Mouse (Mus musculus) right cerebral cortex, postnatal 36 days (tissue): ENCODE results near the gene Dzip3.

Experiments used
- DNase-seq, 2 experiments: peaks; one replicate each; pipeline ENCODE4 v3.0.0; 2022; ENCODE audit warnings: low spot score in 2 of 2, mixed read lengths in 1 of 2

Dzip3 gene

GRCm38 (mm10) chr16:48993559-48994342, at the start of gene Dzip3, which contains the start of gene Cip2a:
Gene Dzip3, minus strand, starts transcription at chr16:48994165.
Gene Cip2a, plus strand, starts transcription at chr16:48994185.
- peak; percentile 81 to 84 for DNase-seq

GRCm38 (mm10) chr16:49040554-49041221, 46.7 kb upstream of the Dzip3 start:
- no peak for DNase-seq

- peak in 1 of 2 experiments; percentile 3 for DNase-seq
Observed at GRCm38 (mm10) chr16:49037771-49038170, 43.8 kb upstream of the Dzip3 start.

GRCm38 (mm10) chr16:49035852-49036251, 41.9 kb upstream of the Dzip3 start:
- no peak for DNase-seq

- DNase-seq, result no peak
Observed at GRCm38 (mm10) chr16:49016620-49017332, 22.8 kb upstream of the Dzip3 start.

DNA sequence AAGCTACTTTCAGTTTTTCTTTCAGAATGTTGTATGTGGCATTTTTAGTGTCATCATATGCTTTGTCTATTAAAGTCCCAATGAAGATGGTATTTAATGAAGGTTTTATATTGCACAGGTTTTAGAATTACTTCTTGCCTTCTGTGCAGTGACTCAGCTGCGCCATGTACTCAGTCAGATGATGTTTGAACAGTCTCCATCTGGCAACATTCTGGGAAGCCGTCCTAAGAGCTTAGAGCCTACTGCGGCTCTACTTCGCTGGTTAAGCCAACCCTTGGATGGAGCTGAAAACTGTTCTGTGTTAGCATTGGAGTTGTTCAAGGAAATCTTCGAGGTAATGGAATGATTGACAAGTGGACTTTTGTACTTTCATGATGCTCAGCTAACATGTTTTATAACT, 10.2 kb upstream of the Dzip3 start:
- DNase-seq, result no peak

DNA sequence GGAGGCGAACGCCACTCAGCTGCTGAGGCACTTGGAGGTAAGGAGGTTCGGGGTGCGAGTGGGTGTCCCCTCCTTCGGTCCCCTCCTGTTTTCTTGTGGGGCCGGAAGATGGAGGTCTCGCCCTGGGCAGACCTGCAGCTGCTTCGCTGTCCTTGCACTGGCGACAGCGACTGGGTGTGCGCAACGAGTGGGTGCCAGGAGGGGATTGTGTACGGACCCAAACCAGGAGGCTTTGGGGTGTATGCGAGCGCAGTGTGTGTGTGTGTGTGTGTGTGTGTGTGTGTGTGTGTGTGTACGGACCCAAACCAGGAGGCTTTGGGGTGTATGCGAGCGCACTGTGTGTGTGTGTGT, 353 bp upstream of the Dzip3 start:
- no peak for DNase-seq

DNA sequence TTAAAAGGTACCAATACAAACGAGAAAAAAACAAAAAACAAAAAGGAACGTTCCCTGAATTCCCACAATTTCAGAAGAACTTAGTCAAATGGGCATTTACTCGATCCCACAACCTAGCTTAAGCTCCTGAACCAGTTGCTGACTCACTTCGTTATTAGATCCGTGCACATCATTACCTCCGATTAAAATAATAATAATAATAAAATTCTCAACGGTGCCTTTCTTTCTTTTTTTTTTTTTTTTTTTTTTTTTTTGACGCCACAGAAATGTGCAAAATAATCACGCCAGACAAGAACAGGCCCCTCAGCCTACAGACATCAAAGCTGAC, 770 bp downstream of the Dzip3 start:
- DNase-seq, result no peak

DNA sequence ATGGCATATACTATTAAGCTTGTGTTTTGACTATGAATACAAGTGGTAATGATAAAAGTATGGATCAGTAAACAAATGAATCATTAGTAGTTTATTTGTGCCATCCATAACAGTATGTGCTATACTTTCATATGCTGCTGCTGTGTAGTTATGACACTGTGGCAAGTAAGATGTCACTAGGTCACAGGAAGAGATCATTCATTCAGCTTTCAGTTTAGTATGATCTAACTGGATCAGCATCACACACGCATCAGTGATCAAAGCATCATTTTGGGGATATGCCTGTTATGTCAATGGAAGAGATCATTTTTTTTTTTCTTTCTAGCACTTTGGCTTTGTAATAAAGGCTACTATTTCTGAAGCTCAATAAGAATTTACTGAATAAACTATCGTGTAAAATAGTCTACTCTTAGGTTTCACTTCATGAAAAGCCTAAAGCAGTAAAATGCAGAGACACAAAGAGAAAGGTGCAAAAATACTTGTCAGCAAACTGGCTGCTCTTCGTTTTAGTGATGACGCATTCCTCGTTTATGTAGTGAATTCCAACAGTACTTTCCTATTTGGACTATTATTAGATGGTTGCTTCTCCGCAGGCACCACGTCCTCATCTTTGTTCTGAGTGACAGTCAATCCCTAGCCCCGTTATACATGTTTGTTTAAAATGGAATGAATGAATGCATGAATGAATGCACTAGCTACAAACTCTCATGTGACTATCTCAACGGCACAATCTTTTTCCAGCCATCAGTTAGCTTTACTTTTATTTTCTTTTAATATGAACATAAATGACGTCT, 1.3 kb downstream of the Dzip3 start:
- no peak for DNase-seq

- DNase-seq, result no peak
Observed at GRCm38 (mm10) chr16:48989700-48990099, 4.3 kb downstream of the Dzip3 start.

- DNase-seq, result no peak
Observed at GRCm38 (mm10) chr16:48985034-48985627, 8.8 kb downstream of the Dzip3 start.

DNA sequence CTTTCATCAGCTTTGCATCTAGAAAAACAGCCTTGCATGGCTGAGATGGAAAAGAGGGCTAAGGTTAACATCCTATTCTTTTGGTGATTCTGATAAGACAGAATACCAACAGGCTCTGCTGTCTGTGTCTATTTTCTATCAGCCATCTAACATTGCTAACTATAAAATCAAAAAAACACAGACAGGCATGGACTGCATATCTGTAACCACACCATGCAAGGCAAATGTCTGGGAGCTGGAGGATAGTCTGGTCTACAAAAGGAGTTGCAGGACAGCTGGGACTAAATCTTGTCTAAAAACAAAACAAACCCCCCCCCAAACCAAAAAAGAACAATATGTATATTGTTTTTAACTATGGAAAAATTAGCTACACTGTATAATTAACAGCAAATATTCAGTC, 14.0 kb downstream of the Dzip3 start:
- no peak for DNase-seq

DNA sequence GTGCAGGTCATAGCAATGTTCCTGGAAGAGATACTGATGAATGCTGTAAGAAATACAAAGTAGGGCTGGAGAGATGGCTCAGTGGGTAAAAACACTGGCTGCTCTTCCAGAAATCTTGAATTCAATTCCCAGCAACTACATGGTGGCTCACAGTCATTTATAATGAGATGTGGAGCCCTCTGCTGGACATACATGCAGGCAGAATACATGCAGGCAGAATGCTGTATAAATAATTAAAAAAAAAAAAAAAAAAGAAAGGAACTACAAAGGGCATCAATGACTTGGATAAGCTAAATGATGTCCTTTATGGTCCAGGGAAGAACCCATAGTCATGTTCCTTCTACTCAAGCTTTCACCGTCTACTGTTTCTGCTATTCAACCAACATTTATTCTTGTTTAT, 20.4 kb downstream of the Dzip3 start:
- no peak for DNase-seq

DNA sequence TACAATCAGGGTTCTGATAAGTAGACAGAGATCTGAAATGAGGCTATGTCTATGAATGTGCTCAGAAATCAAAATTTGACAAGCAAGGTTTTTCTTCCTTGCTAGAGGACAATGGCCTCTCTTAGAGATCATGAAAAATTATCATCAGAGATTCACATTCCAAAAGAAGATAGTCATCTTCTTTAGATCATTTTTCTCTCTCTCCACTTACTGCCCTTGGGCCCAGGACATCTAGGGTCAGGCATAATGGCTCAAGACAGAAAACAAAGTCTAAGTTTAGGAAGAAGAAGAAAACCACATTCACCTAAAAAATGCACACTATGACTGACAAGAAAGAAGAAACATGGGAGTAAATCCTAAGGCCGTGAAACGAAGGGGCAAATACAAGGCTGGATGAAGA, 21.0 kb downstream of the Dzip3 start:
- no peak for DNase-seq

- no peak for DNase-seq
Observed at GRCm38 (mm10) chr16:48941805-48942204, 52.2 kb downstream of the Dzip3 start.

DNA sequence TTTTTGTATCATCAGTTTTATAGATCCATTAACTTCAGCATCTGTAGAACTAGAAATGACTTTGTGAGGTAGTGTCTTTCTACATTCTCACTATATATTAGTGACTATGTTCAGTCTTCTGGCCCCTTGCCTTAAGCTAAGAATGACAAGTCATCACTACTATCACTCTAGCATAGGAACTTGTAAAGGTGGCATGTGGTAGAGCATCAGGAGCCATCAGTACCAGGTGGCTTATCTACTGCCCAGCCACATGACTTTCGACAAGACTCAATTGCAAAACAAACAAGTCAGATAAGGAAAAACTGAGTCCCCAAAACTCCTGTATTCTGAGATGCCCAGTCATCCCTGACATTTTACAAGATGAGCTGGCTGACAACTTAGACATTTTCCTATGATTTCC, 70.2 kb downstream of the Dzip3 start:
- no peak for DNase-seq

GRCm38 (mm10) chr16:48913206-48913605, 80.8 kb downstream of the Dzip3 start:
- DNase-seq, result no peak

- no peak for DNase-seq
Observed at GRCm38 (mm10) chr16:48911184-48911583, 82.8 kb downstream of the Dzip3 start.

- DNase-seq, result no peak
Observed at GRCm38 (mm10) chr16:48899868-48900267, 94.1 kb downstream of the Dzip3 start.

DNA sequence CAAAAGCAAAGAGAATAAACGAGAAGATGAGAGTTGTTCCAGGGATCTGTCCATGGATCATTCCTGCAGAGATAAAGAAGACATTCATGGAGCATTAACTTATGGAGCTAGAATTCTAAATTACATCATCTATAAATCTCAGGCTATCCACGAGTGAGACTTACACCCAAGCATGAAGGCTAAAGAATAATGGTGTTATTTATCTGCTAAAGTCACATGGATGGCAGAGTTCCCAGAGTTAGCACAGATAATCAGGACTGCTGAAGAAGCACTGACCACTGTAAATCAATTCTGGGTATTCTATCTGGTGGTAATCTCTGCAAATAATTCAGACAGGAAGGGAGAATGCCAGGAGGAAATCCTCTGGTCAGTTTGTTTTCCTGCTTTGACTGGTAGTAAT, 103.2 kb downstream of the Dzip3 start:
- DNase-seq, result no peak
